Mouse (Mus musculus) liver, adult 2 months (tissue): ENCODE data around the gene Igfbpl1. TPM values are rescaled to one million over a fixed set of nuclear protein-coding genes. Genes with fewer than 3 reads are reported as not detected.

Experiments
- DNase-seq: peaks from one replicate; pipeline ENCODE4 v3.0.0-alpha.2; 2011; ENCODE audit warnings: low read depth, low spot score; ENCODE audit errors: extremely low read depth
- H3K27ac ChIP-seq: fragments of 200-500 bp; replicated peaks from 2 replicates; pipeline ENCODE4 v1.5.1; 2012; ENCODE audit warnings: low read depth, mild to moderate bottlenecking, control low read depth, inconsistent platforms, low read length; ENCODE audit not compliant: insufficient read depth
- H3K27me3 ChIP-seq: fragments of 200-500 bp; 2 replicates; pipeline ENCODE4 v1.6.1; 2012; ENCODE audit warnings: mild to moderate bottlenecking, moderate library complexity, low read length, inconsistent platforms; ENCODE audit not compliant: control insufficient read depth, insufficient read depth
- H3K36me3 ChIP-seq: fragments of 200-500 bp; 2 replicates; pipeline ENCODE4 v1.6.1; 2012; ENCODE audit warnings: low read length, inconsistent platforms; ENCODE audit not compliant: control insufficient read depth, insufficient read depth
- H3K4me1 ChIP-seq: fragments of 200-500 bp; 2 replicates; pipeline ENCODE4 v1.6.1; 2011; ENCODE audit warnings: low read length; ENCODE audit not compliant: control insufficient read depth, insufficient read depth
- H3K4me3 ChIP-seq: fragments of 200-500 bp; 2 replicates; pipeline ENCODE4 v1.5.1; 2011; ENCODE audit warnings: low read depth, mild to moderate bottlenecking, control low read depth, low read length, moderate library complexity; ENCODE audit not compliant: insufficient read depth
- H3K79me2 ChIP-seq: fragments of 200-500 bp; 2 replicates; pipeline ENCODE4 v1.6.1; 2012; ENCODE audit warnings: inconsistent platforms, mild to moderate bottlenecking, low read length, moderate library complexity; ENCODE audit not compliant: control insufficient read depth, insufficient read depth
- H3K9ac ChIP-seq: fragments of 200-500 bp; 2 replicates; pipeline ENCODE4 v1.6.1; 2012; ENCODE audit warnings: low read depth, mild to moderate bottlenecking, control low read depth, inconsistent platforms, low read length
- CTCF ChIP-seq: fragments of 200-500 bp; IDR thresholded peaks from 2 replicates; pipeline ENCODE4 v1.5.1; 2011; ENCODE audit warnings: low read depth, low read length, control low read depth
- POLR2A ChIP-seq: fragments of 200-500 bp; IDR thresholded peaks from 2 replicates; pipeline ENCODE4 v1.6.1; 2011; ENCODE audit warnings: low read length, control low read depth; ENCODE audit not compliant: insufficient read depth; ENCODE audit errors: extremely low read depth
- WGBS: fragments of 180-500 bp; shearing (Covaris S2); methylation state at CpG from one replicate; pipeline ENCODE4 v1.1.7; 2018; 5-methylcytosine and 5-hydroxymethylcytosine counted together
- polyA plus RNA-seq: library from polyadenylated mRNA; depleted of rRNA; stranded (reverse); fragments of >200 nt; gene quantifications from 2 replicates; pipeline ENCODE4 v1.2.3, GENCODE M21; 2012
- total RNA-seq: library from RNA; depleted of rRNA; stranded (reverse); fragments of >200 nt; gene quantifications from 2 replicates; pipeline ENCODE4 v1.2.3, GENCODE M21; 2014

Gene Igfbpl1
- total and polyA plus RNA-seq, 2 experiments = not detected

- Histone ChIP-seq H3K9ac (no peak overlapping the region), H3K27ac (no peak overlapping the region), H3K4me1 (peaks cover 3% of the 10 kb centered on the region), H3K27me3 (peaks cover 13% of the 10 kb centered on the region), H3K4me3 (no peak overlapping the region), H3K36me3 (no peaks in the 10 kb centered on the region), H3K79me2 (no peaks in the 10 kb centered on the region)
- TF ChIP-seq CTCF (no peak), POLR2A (no peak)
- WGBS = 49% methylated on average over 14 of the region's 14 CpGs
- DNase-seq = no peak
Measured at GRCm38 (mm10) chr4:45824761-45825556, 1.8 kb downstream of the Igfbpl1 start.

GRCm38 (mm10) chr4:45824049-45824760 lies 2.5 kb downstream of the Igfbpl1 start:
- Histone ChIP-seq H3K27me3 (peaks cover 13% of the 10 kb centered on the region), H3K36me3 (no peaks in the 10 kb centered on the region)

GRCm38 (mm10) chr4:45822781-45823575 lies 3.7 kb downstream of the Igfbpl1 start:
- no peaks in the 10 kb centered on the region for H3K79me2 ChIP-seq
- H3K4me3 ChIP-seq = no peak overlapping the region
- DNase-seq = no peak
- TF ChIP-seq POLR2A (no peak), CTCF (no peak)
- H3K27me3 ChIP-seq = peaks cover 13% of the 10 kb centered on the region
- peaks cover 3% of the 10 kb centered on the region for H3K4me1 ChIP-seq
- H3K9ac ChIP-seq = no peak overlapping the region
- H3K36me3 ChIP-seq = no peaks in the 10 kb centered on the region
- WGBS = 70% methylated on average over 11 of the region's 11 CpGs
- no peak overlapping the region for H3K27ac ChIP-seq

More at GRCm38 (mm10) chr4:45824049-45824760, 2.5 kb downstream of the Igfbpl1 start:
- no peak for DNase-seq
- H3K79me2 ChIP-seq = no peaks in the 10 kb centered on the region
- no peak overlapping the region for H3K27ac ChIP-seq
- peaks cover 3% of the 10 kb centered on the region for H3K4me1 ChIP-seq
- no peak overlapping the region for H3K9ac ChIP-seq
- no peak overlapping the region for H3K4me3 ChIP-seq
- TF ChIP-seq POLR2A = no peak
- WGBS = 26% methylated on average over 10 of the region's 10 CpGs

GRCm38 (mm10) chr4:45821995-45822394 lies 4.7 kb downstream of the Igfbpl1 start:
- Histone ChIP-seq H3K79me2 (no peaks in the 10 kb centered on the region), H3K4me3 (no peak overlapping the region), H3K27me3 (peaks cover 13% of the 10 kb centered on the region), H3K9ac (no peak overlapping the region), H3K4me1 (peaks cover 3% of the 10 kb centered on the region), H3K36me3 (no peaks in the 10 kb centered on the region), H3K27ac (no peak overlapping the region)
- TF ChIP-seq CTCF (no peak), POLR2A (no peak)
- 57% methylated on average over 3 of the region's 3 CpGs for WGBS
- no peak for DNase-seq

GRCm38 (mm10) chr4:45820074-45820830 lies 6.5 kb downstream of the Igfbpl1 start:
- H3K36me3 ChIP-seq = no peaks in the 10 kb centered on the region
- no peak overlapping the region for H3K27ac ChIP-seq
- 11% methylated on average over 8 of the region's 8 CpGs for whole genome bisulfite sequencing
- no peak overlapping the region for H3K4me3 ChIP-seq
- H3K27me3 ChIP-seq = 0 out of 2 replicates have a peak, but pooled peaks cover 4% of the 10 kb centered on the region
- TF ChIP-seq CTCF (peak; percentile 65; the same call in 1 of the 2 replicates), POLR2A (no peak)
- H3K4me1 ChIP-seq = peaks cover 3% of the 10 kb centered on the region
- peak; percentile 83 for DNase-seq
- H3K9ac ChIP-seq = no peak overlapping the region
- no peaks in the 10 kb centered on the region for H3K79me2 ChIP-seq
